ENCODE assay signal across 10 mouse cellular contexts in the genomic region with DNA sequence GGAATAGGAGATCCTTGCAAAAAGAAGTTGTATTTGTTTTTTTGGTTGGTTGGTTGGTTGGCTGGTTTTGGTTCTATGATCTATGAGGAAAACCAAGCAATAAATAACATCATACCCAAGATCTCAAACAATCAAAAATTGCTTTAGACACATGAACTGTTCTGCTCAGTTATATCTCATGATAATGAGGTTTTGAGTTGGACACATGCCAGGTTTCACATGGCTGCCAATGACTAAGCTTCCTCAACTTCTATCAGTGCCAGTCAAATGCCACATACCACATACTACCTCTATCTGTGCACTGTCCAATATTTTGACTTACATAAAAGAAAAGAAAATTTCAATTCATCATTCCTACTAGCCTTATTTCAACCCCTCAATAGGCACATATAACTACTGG.
DNase-seq lines count a peak whose midpoint lies in the region; ATAC-seq and TF ChIP-seq lines count a peak whose summit lies in the region.
"Had no signal": no experiment of that assay in that cellular context is flagged by ENCODE, and none has a peak within 500 bp of the region (broad histone marks: within the 10 kb centered on the region; RNA-seq: fewer than 3 reads in every experiment).

No protein-coding gene starts in this region.

- H3K27me3 ChIP-seq in hindbrain, postnatal 0 days (ENCODE audit: insufficient read depth, low read length), result no peaks in the 10 kb centered on the region
- H3K27me3 ChIP-seq in neural tube, embryonic 12.5 days (replicated peaks), result no peaks in the 10 kb centered on the region
- H3K27me3 ChIP-seq in liver, embryonic 11.5 days (replicated peaks; ENCODE audit: control insufficient read depth, insufficient read depth, low read length), result no peaks in the 10 kb centered on the region
- H3K27me3 ChIP-seq: embryonic facial prominence, embryonic 15.5 days; lung, embryonic 15.5 days had no signal

- H3K4me3 ChIP-seq in hindbrain, postnatal 0 days (ENCODE audit: low read length), result no peak overlapping the region
- no peak overlapping the region for H3K4me3 ChIP-seq in neural tube, embryonic 12.5 days
- no peak overlapping the region for H3K4me3 ChIP-seq in liver, embryonic 11.5 days (ENCODE audit: low read depth, low read length)

- no peaks in the 10 kb centered on the region for H3K4me1 ChIP-seq in hindbrain, postnatal 0 days (ENCODE audit: insufficient read depth, low read length)
- peaks cover 17% of the 10 kb centered on the region; the same call in 1 of the 2 replicates for H3K4me1 ChIP-seq in neural tube, embryonic 12.5 days
- H3K4me1 ChIP-seq in liver, embryonic 11.5 days (replicated peaks; ENCODE audit: control insufficient read depth, insufficient read depth, low read length), result peaks cover 3% of the 10 kb centered on the region
- H3K4me1 ChIP-seq: embryonic facial prominence, embryonic 15.5 days had no signal

- H3K36me3 ChIP-seq in hindbrain, postnatal 0 days (ENCODE audit: insufficient read depth, low read length), result no peaks in the 10 kb centered on the region
- peaks cover 7% of the 10 kb centered on the region; the same call in 1 of the 2 replicates for H3K36me3 ChIP-seq in neural tube, embryonic 12.5 days
- H3K36me3 ChIP-seq in liver, embryonic 11.5 days (ENCODE audit: control insufficient read depth, insufficient read depth, low read length), result no peaks in the 10 kb centered on the region
- H3K36me3 ChIP-seq: embryonic facial prominence, embryonic 15.5 days had no signal

- H3K27ac ChIP-seq in hindbrain, postnatal 0 days, result no peak overlapping the region
- no peak overlapping the region for H3K27ac ChIP-seq in neural tube, embryonic 12.5 days
- H3K27ac ChIP-seq in liver, embryonic 11.5 days (ENCODE audit: low read depth, low read length), result no peak overlapping the region

- no peak for ATAC-seq in hindbrain, postnatal 0 days
- ATAC-seq in neural tube, embryonic 12.5 days (ENCODE audit: low FRiP score, low read depth), result no peak
- ATAC-seq in liver, embryonic 11.5 days (replicated peaks; ENCODE audit: low FRiP score), result no peak

- peak; percentile 18 for DNase-seq in layer of hippocampus, adult 11-12 months (ENCODE audit: low spot score)
- no peak for DNase-seq in layer of hippocampus, postnatal 36 days
- DNase-seq in c-Kit-positive CD71-positive TER-119-negative erythroid progenitor cells, embryonic 14.5 days (ENCODE audit: low read depth), result peak; percentile 24
- DNase-seq in hindbrain, postnatal 0 days (ENCODE audit: low spot score), result peak; percentile 45
- DNase-seq in ovary, adult 18-20 months (ENCODE audit: low spot score), result no peak
- DNase-seq in liver, embryonic 11.5 days (ENCODE audit: low spot score), result no peak
- DNase-seq in urinary bladder, postnatal 10 days (ENCODE audit: low spot score), result no peak

- H3K9me3 ChIP-seq in hindbrain, postnatal 0 days (ENCODE audit: low read length), result no peaks in the 10 kb centered on the region
- no peaks in the 10 kb centered on the region for H3K9me3 ChIP-seq in neural tube, embryonic 12.5 days
- no peaks in the 10 kb centered on the region for H3K9me3 ChIP-seq in liver, embryonic 11.5 days (ENCODE audit: control insufficient read depth, low read length)
- H3K9me3 ChIP-seq: embryonic facial prominence, embryonic 15.5 days; lung, embryonic 15.5 days had no signal

- H3K4me2 ChIP-seq in hindbrain, postnatal 0 days (ENCODE audit: low read depth, low read length), result no peak overlapping the region
- H3K4me2 ChIP-seq in neural tube, embryonic 12.5 days (replicated peaks), result peak overlapping the region; percentile 45
- no peak overlapping the region for H3K4me2 ChIP-seq in liver, embryonic 11.5 days

- H3K9ac ChIP-seq in hindbrain, postnatal 0 days (replicated peaks; ENCODE audit: low read length), result no peak overlapping the region
- no peak overlapping the region for H3K9ac ChIP-seq in neural tube, embryonic 12.5 days
- no peak overlapping the region for H3K9ac ChIP-seq in liver, embryonic 11.5 days (ENCODE audit: low read depth, low read length)

- TF ChIP-seq CTCF in hindbrain, postnatal 0 days (IDR thresholded peaks at IDR 0.05; ENCODE audit: low read depth), result no peak

Comparison
In these comparisons a context has a peak if more than half of its experiments do, and no peak if none do; other contexts are left out.
1. DNase-seq: peak in layer of hippocampus, adult 11-12 months (single experiment), c-Kit-positive CD71-positive TER-119-negative erythroid progenitor cells, embryonic 14.5 days (single experiment) and hindbrain, postnatal 0 days (single experiment); none in layer of hippocampus, postnatal 36 days (0 of 2), ovary, adult 18-20 months (single experiment), liver, embryonic 11.5 days (single experiment) and urinary bladder, postnatal 10 days (single experiment).